Mouse (Mus musculus) lung, postnatal 14 days (tissue): ENCODE measurements around the gene Rcor1.
"Not testable (repeated sequence)": the region's sequence is repeated elsewhere in the genome, so short reads cannot be mapped to it uniquely, and the experiment has no call there.

ENCODE experiments used
- DNase-seq: peaks from one replicate; pipeline ENCODE4 v3.0.0; 2021

Gene Rcor1

DNA sequence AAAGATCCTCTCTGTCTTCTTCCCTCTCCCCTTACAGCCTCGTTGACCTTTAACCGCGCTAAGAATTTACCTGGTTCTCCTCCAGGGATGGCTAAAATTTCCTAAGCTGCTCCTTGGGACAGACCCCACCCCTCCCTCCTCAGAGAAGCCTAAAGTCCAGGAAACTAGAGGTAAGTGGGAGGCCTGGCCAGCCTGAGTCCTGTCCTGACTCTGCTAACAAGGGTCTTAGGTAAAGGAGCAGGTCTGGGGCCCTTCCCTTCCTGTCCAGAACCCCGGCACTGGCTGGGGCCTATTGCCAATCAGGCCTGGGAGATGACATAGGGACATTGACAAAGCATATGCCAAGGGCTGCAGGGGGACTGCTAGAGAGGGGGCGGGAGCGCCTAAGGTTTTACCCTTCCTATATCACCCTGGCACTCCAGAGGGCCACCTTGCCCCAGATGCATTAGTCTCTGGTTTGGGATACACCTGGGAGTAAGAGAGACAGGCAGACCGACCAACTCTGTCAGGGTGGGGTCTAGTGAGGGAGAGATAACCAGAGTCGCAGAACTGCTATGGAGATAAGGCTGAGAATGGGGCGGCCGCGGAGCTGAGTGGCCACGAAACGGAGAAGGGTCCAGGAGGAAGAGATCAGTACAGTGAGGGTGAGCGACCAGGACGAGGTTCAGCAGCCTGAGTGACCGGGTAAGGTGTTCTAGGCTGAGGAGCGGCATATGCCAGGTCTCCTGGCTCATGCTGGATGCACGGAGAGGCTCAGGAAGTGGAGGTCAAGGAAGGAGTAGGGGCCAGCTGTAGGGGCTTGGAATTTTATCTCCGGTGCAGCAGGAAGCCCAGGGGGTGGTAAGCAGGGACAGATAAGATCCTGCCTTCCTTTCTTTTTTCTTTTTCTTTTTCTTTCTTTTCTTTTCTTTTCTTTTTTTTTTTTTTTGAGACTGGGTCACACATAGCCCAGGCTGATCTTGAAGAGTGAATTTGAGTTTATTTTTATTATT, 10.7 kb upstream of the Rcor1 start:
- no peak for DNase-seq

- DNase-seq, result no peak
Measured at GRCm38 (mm10) chr12:111029291-111029890, 9.8 kb upstream of the Rcor1 start.

GRCm38 (mm10) chr12:111032839-111033238, 6.3 kb upstream of the Rcor1 start:
- no peak for DNase-seq

- peak; percentile 39 for DNase-seq
Measured at GRCm38 (mm10) chr12:111035182-111035824, 3.8 kb upstream of the Rcor1 start.

GRCm38 (mm10) chr12:111036198-111036775, 2.9 kb upstream of the Rcor1 start:
- DNase-seq, result no peak

DNA sequence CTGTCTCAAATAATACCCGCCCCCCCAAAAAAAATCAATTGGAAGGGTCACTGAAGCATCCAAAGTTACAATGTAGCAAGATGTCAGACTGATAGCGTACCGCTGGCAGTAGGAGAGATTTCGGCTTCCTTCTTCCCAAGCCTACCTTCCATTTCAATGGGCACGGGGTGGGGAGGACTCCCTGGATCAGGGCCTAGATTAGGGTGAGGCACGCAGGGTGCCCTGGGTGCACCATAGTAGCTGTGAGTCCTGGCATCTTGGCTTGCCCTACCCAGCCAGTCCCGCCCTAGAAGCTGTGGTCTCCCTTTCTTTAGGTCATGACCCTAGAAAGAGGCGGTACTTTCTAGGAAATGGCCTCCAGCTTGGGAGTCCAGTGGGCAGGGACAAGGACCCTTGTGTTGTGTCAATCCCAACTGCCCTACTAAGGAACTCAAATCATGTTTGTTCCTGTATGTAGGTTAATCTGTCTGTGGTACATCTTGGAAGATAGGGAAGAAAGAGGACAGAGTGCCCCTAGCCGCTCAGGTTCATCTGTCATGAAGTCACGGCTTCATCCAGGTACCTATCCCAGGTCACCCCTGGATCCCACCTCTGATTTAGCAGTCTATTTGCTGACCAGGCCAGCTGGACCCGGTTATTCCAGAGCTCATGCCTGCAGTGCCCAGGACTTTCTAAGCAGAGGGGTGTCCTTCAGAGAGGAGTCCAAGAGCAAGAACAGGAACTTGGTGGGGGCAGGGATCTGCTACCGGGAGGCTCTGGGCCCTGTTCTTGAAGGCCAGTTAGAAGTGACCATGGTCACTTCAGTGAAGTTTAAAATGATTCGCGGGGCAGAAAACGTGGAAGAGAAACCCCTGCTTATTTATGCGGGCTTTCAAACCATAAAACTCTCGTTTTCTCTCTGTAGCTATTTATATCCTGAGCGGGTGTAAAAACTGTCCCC, 1.6 kb upstream of the Rcor1 start:
- peak; percentile 12 for DNase-seq

- peak; percentile 76 for DNase-seq
Measured at GRCm38 (mm10) chr12:111038231-111038975, 748 bp upstream of the Rcor1 start.

DNA sequence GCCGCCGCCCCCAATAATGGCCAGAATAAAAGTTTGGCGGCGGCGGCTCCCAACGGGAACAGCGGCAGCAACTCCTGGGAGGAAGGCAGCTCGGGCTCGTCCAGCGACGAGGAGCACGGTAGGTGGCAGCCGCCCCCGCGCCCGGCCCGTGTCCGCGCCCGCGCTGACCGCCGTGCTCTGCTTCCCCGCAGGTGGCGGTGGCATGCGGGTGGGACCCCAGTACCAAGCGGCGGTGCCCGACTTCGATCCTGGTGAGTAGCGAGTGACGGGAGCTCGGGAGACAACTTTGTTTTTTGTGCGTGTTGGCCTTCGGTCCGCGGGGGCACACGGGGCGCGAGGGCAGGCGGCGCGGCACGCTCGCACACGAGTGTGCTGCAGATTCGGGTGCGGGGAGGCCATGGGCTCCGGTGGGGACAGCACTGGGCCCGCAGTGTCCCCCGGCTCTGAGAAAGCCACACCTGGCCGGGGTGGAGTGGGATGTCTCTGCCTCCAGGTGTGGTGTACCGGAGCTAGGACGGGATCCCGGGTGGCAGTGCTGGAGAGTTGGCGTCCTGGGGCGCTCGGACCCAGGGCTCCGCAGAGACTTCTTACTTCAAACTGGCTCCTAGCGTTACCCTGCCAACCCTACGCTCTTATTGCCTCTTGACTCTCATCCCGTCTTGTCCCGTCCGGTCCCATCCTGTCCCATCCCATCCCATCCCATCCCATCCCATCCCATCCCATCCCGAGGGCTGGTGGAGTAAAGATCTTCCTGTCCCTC, 800 bp downstream of the Rcor1 start:
- DNase-seq, result peak; percentile 44

DNA sequence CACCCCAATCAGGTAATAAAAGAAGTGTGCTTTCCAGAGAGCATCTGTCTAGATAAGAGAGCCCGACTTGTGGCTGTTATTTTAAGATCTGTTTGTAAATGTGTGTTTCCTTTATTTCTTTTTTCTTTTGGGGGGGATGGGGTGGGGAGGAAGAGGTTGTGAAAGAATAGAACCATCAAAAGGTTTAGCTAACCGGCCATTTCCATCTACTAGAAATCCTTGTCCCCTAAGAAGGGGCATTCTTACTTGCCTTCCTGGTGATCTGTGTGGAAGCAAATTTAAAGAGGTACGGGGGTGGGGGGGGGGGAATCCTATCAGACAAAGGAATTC, 1.3 kb downstream of the Rcor1 start:
- DNase-seq, result no peak

DNA sequence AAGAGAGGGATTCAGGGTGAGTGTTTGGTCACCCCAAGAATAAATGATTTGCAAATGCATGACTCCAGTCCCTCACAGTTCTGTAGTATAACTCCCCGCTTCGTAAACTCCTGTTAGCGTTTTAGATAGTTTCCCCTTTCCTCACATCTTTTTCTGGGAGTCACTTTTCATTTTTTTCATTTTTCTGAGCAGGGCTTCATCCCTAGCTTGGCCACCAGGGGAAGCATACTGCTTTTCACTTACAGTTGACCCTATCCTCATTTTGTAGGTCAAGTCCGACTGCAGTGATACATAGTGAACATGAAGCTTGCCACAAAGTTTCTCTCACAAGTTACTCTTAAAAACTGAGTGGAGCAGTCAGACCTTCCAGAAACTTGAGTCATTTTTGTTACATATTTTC, 2.0 kb downstream of the Rcor1 start:
- DNase-seq, result peak; percentile 45

- no peak for DNase-seq
Measured at GRCm38 (mm10) chr12:111042365-111042764, 3.2 kb downstream of the Rcor1 start.

DNA sequence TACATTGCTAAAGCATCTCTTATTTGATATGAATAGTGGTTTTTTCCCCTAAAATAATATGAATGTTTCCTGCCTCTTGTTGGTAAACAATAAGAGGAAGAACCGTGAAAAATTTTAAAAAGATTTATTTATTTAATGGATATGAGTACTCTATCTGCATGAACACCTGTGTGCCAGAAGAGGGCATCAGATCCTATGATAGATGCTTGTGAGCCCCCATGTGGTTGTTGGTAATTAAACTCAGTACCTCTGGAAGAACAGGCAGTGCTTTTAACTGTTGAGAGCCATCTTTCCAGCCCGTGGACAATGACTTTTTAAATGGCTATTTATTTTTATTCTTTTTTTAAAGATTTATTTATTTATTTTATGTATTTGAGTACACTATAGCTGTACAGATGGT, 5.7 kb downstream of the Rcor1 start:
- no peak for DNase-seq

DNA sequence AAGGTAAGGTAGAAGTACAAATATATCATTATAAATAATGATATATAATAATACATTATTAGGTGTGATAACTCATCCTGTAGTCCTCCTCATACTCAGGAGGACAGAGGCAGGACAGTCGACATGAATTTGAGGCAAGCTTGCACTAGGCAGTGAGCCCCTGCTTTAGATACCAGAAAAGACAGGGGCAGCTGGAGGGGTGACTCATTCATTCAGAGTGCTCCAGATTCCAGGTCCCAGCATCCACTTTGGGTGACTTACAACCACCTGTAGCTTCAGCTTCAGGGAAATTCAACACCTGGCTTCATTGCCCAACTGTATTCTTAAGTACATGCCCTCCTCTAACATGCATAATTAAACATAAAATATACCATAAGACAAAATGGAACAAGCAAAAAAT, 7.7 kb downstream of the Rcor1 start:
- DNase-seq, result no peak

GRCm38 (mm10) chr12:111048201-111048600, 9.1 kb downstream of the Rcor1 start:
- no peak for DNase-seq

- no peak for DNase-seq
Measured at GRCm38 (mm10) chr12:111050256-111050655, 11.1 kb downstream of the Rcor1 start.

GRCm38 (mm10) chr12:111063361-111063760, 24.2 kb downstream of the Rcor1 start:
- no peak for DNase-seq

- DNase-seq, result no peak
Measured at GRCm38 (mm10) chr12:111064220-111064619, 25.1 kb downstream of the Rcor1 start.

GRCm38 (mm10) chr12:111065330-111065729, 26.2 kb downstream of the Rcor1 start:
- no peak for DNase-seq

GRCm38 (mm10) chr12:111067816-111068215, 28.7 kb downstream of the Rcor1 start:
- DNase-seq, result no peak

- DNase-seq, result not testable (repeated sequence)
Measured at GRCm38 (mm10) chr12:111069299-111069698, 30.1 kb downstream of the Rcor1 start.

DNA sequence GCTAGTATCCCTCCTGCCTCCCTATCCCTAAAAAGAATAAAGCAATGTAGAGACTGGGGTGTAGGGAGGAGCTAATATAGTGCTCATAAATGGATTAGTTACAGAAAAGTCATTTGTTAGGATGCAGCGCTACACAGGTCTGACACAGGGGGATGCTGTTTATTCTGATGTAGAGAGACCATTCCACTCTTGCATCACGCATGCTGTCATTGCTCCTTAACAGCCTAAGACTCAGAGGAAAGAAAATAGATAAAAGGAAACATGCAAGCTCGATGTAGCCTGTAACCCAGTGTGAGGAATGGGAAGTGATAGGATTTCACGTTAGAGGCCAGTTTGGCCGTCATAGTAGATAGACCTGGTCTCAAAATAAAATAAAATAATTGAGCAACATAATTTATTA, 31.9 kb downstream of the Rcor1 start:
- DNase-seq, result no peak
